Mouse (Mus musculus): ENCODE results near the gene Hoxc6. TPM values are rescaled to one million over a fixed set of nuclear protein-coding genes. Genes with fewer than 3 reads are reported as not detected.

Gene Hoxc6
- polyA plus RNA-seq, 1 experiment = 10.7 TPM

DNA sequence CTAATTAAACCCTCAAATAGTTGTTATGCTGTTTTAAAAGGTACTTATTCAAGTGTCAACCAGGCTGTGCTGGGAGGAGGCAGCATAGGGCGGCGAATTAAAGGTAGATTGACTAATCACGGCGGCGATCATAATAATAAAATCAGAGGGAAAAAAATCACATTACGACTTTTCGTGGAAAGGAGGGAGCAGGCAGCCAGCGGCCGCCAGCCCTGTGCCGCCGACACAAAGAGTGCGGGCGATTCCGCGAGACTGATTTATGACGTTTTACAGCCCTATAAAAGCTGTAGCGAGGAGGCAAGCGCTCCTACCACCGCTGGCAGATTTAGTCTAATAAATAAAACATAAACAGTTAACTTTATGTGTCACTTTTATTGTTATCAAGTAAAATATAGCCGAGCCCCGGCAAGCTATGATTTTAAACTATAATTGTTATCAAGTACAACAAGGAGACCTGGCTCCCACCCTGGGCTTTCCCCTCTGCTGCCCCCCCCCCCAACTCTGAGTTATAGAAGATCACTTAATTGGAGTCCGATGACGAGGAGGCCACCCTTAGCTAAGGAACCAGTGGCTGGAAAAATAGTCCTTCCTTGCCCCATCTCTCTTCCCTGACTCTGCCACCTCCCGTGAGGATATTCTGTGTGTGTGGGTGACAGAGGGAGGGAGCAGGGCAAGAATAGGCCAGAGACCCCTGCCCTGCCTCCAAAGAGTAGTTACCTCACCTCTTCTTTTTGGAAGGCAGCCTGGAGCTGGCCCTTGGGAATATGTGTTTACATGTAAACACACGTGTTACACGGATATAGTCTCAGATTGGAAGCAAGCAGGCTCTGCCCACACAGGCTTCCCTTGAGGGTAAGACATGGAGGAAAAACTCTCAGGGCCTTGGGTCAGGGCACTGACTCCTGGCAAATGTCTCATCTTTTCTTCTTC lies 34.9 kb downstream of the Hoxc6 start:
- WGBS = 2% methylated on average over 26 of the region's 26 CpGs
- DNase-seq (ENCODE audit: low read depth, low spot score) = no peak

DNA sequence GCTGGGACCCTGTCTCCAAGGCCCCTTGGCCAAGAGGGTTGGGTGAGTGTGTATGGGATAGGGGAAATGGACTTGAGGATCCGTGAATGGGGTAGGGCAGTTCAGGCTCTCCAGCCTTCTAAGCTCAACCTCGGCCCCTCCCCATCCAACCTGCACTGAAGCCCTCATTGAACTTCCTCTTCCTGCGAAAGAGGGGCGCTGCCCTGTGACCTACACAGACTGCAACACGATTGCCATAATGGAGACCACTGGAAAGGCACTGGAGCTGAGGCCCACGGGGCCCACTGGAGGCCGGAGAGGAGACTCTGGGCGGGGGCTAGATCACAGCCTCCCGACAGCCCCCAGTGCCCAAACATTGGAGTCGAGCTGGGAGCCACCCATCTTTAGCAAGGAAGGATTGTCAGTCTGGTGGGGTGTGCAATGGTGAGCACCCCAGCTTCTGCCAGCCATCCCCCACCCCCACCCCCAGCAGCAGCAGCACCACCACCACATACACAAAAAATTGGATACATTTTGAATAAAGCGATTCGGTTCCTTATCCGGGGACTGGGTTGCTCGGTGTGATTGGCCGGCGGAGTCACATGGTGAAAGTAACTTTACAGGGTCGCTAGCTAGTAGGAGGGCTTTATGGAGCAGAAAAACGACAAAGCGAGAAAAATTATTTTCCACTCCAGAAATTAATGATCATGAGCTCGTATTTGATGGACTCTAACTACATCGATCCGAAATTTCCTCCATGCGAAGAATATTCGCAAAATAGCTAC lies 36.2 kb downstream of the Hoxc6 start:
- 7% methylated on average over 24 of the region's 24 CpGs for WGBS

DNA sequence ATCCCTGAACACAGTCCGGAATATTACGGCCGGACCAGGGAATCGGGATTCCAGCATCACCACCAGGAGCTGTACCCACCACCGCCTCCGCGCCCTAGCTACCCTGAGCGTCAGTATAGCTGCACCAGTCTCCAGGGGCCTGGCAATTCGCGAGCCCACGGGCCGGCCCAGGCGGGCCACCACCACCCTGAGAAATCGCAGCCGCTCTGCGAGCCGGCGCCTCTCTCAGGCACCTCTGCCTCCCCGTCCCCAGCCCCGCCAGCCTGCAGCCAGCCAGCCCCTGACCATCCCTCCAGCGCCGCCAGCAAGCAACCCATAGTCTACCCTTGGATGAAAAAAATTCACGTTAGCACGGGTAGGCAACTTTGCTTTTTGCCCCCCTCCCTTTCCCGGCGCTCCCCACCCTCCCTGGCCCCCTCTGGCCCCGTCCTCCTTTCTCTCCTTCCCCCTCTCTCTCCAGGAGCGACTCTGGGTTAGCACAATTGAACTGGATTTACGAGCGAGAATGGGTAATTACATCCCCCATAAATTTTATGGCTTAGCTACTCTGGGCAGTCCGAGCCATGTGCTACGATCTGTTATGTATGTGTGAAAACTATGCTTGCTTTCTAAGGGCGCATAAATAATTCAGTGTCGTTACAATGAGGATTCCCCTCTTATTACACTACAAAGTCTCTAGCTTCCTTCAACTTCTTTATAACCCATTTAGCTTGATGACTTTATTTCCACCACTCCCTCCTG lies 36.9 kb downstream of the Hoxc6 start:
- DNase-seq (ENCODE audit: low read depth, low spot score) = no peak
- 4% methylated on average over 34 of the region's 34 CpGs for WGBS

More for the DNA sequence above, 36.2 kb downstream of the Hoxc6 start:
- DNase-seq (ENCODE audit: low read depth, low spot score) = no peak

DNA sequence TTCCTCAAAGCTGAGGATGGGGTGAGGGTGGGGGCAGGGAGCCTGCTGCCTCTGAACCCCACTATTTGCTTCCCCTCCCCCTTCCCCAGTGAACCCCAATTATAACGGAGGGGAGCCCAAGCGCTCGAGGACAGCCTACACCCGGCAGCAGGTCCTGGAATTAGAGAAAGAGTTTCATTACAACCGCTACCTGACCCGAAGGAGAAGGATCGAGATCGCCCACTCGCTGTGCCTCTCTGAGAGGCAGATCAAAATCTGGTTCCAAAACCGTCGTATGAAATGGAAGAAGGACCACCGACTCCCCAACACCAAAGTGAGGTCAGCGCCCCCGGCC lies 37.5 kb downstream of the Hoxc6 start:
- WGBS = 6% methylated on average over 14 of the region's 14 CpGs
- DNase-seq (ENCODE audit: low read depth, low spot score) = no peak

DNA sequence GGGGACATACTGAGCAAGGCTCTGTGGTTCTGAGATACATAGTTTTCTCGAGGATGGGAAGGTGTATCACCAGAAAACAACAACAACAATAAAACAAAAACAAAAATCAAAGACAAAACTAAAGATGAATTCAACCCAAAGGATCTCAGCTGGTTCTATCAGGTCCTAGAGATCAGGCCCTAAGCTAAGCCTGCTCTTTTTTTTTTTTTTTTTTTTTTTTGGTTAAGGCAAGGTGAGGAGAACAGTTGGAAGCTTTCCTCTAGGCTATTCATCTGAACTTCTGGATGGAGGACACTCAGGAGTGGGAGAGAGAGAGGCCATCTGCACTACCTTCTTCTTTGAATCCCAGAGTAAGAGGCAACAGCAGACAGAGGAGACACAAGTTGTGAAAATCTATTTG lies 39.5 kb downstream of the Hoxc6 start:
- DNase-seq (ENCODE audit: low read depth, low spot score) = no peak
- WGBS = 26% methylated on average over 1 of the region's 1 CpGs

DNA sequence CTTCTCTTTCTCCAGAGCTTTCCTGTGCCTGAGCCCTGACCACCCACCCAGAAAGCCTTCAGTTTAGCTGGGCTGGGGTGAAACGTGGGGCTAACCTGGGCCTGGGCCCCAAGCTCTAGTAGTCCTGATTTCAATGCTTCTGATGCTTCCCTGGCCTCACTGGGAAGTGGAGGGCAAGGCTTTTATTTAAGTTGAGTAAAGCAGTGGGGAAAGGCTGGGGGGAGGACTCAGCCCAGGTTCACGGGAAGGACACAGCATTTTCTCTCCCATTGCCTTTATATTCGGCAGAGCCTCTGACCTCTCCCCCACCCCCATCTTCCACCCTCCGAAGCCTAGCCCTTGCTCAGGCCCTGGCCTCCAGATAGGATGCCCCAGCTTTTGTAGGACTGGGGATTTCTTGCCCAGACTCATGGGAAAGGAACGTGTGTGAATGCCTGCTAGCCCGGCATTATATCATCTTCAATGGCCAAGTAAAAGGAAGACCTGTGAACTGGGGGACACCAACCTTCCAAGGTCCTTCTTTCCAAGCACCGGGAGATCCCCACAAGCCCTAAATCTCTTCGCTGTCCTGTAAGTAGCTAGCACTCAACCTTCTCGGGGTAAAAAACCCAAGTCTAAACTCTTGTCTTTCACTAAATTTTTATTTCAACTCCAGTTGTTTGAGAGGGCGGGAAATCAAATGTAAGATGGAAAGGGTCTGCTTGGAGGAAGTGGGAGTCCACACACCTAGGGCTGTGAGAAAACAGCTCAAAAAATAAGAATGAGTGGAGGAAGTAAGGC lies 40.8 kb downstream of the Hoxc6 start:
- 34% methylated on average over 10 of the region's 10 CpGs for WGBS
- no peak for DNase-seq (ENCODE audit: low read depth, low spot score)

DNA sequence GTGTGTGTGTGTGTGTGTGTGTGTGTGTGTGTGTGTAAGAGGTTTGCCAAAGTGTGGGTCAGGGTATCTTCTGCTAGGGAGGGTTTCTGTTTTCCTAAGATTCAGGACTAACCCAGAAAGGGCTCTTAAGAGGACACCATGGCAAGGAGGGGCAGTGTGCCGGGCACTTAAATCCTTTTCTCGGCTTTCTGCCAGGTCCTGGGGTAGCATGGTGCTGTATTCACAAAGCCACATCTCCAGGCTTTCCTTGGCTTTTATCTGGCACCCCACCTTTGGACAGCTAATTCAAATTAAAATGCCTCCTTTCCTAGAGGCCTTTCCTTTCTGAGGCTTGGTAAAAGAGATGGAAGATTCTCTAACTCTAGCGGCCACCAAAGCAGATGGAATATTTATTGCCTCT lies 41.6 kb downstream of the Hoxc6 start:
- 28% methylated on average over 3 of the region's 3 CpGs for WGBS
- no peak for DNase-seq (ENCODE audit: low read depth, low spot score)

DNA sequence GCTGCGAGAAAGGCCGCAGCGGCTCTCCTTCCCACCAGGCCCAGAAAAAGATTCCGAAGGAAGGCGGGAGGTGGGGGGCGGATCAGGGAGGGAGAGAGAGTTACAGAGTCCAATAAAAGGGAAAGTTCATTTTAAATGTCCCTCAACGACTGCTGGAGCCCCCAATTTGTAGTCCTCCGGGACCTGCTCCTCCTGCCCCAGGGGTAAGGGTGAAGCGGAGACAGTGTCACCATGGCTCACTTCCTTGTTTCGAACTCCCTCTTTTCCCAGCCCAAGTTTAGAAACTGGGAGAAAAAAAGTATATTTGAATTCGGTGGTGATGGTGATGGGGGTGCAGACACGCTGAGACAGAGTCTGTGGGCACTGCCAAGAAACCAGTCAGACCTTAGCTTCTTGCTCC lies 42.5 kb downstream of the Hoxc6 start:
- no peak for DNase-seq (ENCODE audit: low read depth, low spot score)
- WGBS = 27% methylated on average over 12 of the region's 12 CpGs

DNA sequence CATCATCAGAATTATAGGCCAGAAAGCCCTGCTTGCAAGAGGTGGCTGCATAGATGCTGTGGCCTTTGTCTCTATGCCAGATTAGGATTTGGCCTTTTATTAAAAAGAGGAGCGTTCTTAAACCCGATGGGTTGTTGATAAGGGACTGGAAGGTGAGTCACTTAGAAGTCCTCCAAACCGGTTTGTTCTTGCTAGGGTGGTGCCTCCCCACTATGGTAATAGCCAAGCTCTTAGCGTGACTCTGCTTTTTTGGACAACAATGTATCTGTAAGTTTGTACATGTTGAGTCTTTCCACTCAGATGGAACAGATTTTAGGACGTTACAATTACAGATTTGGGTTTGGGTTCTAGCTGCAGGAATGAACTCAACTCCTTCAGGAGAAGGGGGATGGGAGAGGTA lies 43.6 kb downstream of the Hoxc6 start:
- 27% methylated on average over 5 of the region's 5 CpGs for WGBS
- no peak for DNase-seq (ENCODE audit: low read depth, low spot score)

DNA sequence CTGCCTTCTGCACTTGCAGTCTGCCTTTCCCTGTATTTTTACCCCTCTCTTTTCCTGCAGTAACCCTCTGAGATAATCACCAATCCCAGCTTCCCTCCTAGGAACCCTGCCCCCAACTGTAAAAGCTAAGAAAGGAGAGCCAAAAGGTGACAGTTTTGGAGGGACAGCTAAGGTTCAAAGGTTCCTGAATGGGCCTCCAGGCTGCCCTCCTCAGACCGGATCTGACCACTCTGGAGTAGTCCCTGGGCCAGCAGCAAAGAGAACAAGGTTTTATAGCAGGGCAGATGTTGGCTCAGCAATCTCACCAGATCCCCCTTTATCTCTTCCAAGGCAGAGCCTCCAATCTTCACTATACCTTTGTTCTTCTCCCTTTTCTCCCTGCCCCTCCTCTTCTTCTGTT lies 44.2 kb downstream of the Hoxc6 start:
- WGBS = 18% methylated on average over 1 of the region's 1 CpGs
- no peak for DNase-seq (ENCODE audit: low read depth, low spot score)

DNA sequence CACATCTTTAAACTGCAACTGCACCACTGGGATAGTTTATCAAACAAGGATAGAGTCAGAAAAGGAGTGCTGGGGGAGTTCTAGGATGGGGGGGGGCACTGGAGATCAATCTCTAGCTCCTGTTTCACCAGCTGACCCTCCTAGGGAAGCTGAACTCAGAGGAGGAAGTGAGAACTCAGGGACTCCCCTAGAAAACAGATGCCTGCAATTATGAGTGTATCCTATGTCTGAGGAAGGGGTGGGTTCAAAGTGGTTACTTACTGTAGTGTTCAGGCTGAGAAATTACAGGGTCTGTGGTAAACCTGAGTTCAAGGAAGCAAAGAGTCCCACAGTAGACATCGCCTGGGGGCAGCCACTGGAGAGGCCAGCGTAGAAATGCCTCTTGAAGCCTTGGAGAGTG lies 53.6 kb downstream of the Hoxc6 start:
- 91% methylated on average over 2 of the region's 2 CpGs for WGBS
- DNase-seq (ENCODE audit: low read depth, low spot score) = no peak

DNA sequence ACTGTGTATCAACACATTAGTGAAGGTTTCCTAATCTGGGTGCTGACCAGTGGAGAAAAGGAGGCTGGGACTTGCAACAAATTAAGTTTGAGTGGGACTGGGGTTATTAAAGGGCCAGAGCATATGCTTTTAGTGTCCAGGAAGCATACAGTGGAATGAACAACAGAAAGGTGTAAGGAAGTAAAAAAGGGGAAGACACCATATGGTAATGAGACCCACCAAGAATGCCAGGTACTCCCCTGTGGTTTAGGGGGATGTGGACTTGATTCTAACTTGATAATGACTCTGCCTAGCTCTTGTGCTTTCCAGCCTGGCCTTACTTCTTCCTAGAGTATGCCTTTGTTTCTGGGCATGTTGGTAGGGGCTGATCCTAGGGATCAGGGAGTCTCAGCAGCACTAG lies 55.2 kb downstream of the Hoxc6 start:
- DNase-seq (ENCODE audit: low read depth, low spot score) = no peak

DNA sequence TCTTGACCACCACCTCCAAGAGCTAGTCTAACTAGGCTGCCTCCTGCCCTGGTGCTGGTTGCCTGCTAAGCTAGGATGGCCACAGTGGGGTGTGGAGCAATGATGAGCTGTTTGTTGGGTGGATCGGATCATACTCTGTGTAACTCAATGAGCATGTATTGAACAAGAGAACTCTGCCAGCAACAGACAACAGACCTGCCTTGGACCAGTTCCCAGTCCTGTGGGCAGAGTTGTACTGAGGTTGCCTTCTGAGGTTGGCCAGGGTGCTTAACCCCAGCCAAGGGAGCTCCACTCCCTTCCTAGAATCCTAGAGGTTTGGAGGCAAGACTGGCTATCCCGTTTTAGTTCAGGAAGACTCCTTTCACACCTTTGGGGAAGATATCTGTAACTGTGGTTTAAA lies 58.3 kb downstream of the Hoxc6 start:
- no peak for DNase-seq (ENCODE audit: low read depth, low spot score)

DNA sequence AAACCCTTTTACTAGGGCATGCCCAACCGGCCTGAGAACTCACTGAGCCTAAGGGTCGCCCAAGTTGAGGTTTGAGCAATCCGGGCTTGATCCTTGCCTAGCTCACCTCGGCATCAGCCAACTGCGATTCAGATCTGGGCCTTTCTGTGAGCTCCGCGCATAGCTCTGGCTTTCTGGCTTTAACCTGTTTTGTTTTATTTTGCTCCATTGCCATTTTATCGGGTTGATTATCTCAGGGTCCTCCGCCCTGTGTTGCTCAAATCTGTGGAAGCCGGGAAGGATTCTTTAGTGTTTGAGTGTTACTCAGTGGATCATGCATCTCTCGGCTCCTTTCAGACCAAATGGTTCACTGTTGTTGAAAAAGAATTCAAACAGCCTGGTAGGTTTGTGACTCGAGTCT lies 60.7 kb downstream of the Hoxc6 start:
- no peak for DNase-seq (ENCODE audit: low read depth, low spot score)
- WGBS = 28% methylated on average over 12 of the region's 12 CpGs

More for the DNA sequence above, 58.3 kb downstream of the Hoxc6 start:
- 66% methylated on average over 2 of the region's 2 CpGs for WGBS

DNA sequence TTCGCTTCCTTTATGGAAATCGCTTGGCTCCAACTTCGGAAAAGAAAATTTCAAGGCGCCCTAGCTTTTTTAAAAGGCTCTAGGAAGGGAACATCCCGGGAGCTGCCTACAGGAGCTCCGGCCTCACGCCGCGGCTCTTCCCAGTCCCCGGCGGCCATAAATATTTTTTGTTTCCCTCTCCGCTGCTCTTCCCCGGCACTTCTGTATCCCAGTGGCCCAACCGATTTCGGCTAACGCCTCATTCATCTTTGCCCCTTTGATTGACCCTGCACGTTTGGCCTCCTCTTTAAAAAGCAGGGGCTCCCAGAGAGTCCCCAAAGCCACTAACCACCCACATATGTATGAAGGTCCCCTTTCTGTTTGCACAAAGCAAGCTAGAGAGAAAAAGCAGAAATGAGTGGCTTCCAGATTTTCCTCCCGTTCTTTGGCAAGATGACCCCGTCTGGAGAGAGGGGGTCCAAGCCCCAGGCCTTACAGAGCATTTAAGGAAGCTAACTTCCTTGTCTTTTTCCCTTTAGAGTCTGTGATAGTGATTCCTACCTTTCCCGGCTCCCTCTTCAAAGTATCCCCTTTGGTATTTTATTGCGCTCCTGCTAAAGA lies 61.4 kb downstream of the Hoxc6 start:
- DNase-seq (ENCODE audit: low read depth, low spot score) = no peak
- WGBS = 12% methylated on average over 21 of the region's 21 CpGs

DNA sequence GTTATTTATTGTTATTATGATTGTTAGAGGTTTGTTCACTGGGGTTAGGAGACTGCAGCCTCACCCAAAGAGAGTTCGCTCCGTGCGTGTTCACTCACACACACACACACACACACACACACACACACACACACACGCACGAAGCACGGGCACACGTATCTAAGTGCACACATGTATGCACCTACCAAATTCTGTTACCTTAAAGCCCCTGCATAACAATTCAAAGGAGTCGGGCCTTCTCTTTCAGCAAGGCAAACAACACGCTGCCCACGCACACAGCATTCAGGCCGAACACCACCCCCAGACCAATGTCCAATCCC lies 61.9 kb downstream of the Hoxc6 start:
- WGBS = 37% methylated on average over 11 of the region's 11 CpGs
- no peak for DNase-seq (ENCODE audit: low read depth, low spot score)

DNA sequence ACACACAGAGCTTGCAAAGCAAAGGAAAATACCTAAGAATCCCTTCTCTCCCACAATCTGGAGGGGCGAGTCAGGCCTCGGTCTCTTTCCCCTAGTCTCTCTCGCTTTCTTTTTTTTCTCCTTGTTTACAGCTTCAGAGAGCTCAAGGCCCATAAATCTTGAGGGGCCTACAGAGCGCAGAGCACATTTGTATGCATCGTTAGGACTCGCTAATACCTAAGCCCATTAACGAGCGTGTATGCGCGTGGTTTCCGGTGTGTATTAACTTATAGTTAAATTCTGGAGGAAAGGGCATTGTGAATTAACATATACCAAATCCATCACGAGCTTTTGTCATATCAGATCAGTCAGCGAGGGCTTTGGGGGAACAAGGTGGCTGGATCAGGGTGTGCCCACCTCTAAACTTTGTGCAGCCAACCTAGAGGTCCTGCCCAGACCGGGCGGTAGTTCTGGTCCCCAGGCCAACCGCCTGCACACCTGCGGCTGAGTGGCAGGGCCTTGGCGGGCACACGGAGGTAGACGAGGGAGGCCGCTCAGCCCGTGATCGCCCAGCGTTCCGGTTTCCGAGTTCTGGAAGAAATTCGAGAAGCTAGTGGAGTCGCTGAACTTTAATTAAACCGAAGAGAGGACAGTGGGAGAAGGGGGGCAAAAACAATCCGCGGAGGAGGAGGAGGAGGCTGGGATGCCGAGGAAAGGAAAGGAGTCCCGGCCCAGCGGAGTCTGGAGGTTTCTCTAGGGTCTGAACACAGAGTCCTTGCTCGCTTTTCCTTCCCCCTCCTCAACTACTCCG lies 62.5 kb downstream of the Hoxc6 start:
- DNase-seq (ENCODE audit: low read depth, low spot score) = no peak
- 13% methylated on average over 36 of the region's 36 CpGs for WGBS

DNA sequence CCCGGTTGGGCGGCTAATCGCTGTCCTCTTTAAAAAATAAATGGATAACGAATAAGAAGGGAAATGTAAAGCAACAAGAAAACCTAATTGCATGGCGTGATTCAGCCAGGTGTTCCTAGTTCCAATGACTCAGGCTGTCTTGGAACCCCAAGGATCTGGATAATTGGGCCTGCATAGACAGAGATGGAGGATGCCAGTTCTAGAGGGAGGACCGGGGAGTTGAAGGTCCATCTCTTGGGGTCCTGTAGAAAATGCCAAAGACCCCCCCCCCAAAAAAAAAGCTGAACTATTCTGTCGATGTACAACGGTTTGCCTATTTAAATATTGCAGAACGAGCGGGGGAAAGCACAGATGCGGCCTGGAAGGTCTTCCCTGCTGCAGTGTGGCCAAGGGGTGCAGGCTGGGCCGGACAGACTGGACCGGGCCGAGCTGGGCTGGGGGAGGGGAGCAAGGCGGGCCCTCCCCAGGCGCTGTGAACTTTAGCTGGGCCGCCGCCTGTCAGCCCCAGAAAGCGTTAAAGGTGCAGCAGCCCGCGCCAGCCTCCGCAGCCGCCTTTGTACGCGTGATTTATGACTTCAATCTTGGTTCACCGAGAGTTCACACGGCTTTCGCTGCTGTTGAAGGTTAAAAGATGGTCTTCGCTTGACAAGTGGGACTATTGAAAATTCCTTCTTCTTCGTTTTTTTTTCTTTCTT lies 63.2 kb downstream of the Hoxc6 start:
- DNase-seq (ENCODE audit: low read depth, low spot score) = no peak
- WGBS = 7% methylated on average over 30 of the region's 30 CpGs
